Comparison of ENCODE assay signal across 22 mouse cellular contexts in genomic region chr15:12291757-12292156, GRCm38 (mm10). TPM values are rescaled to one million over a fixed set of nuclear protein-coding genes. Genes with fewer than 3 reads are reported as not detected.
"Had no signal": no experiment of that assay in that cellular context is flagged by ENCODE, and none has a peak within 500 bp of the region (broad histone marks: within the 10 kb centered on the region; RNA-seq: fewer than 3 reads in every experiment).

No protein-coding gene starts in this region.

- H3K4me1 ChIP-seq: midbrain, embryonic 10.5 days; midbrain, embryonic 12.5 days; neural tube, embryonic 13.5 days; neural tube, embryonic 15.5 days; stomach, embryonic 15.5 days had no signal

- H3K9ac ChIP-seq: lung, embryonic 14.5 days; midbrain, embryonic 12.5 days; neural tube, embryonic 13.5 days; neural tube, embryonic 15.5 days; stomach, embryonic 15.5 days had no signal

- H3K9me3 ChIP-seq: midbrain, embryonic 10.5 days; neural tube, embryonic 15.5 days; stomach, embryonic 15.5 days had no signal

- H3K27me3 ChIP-seq: midbrain, embryonic 12.5 days; neural tube, embryonic 13.5 days; neural tube, embryonic 15.5 days; stomach, embryonic 15.5 days had no signal

- H3K4me3 ChIP-seq: midbrain, embryonic 10.5 days; midbrain, embryonic 12.5 days; myocyte; neural tube, embryonic 13.5 days; neural tube, embryonic 15.5 days; stomach, embryonic 15.5 days had no signal

- H3K4me2 ChIP-seq: lung, embryonic 14.5 days; midbrain, embryonic 12.5 days; neural tube, embryonic 13.5 days; neural tube, embryonic 15.5 days; stomach, embryonic 15.5 days had no signal

- H3K36me3 ChIP-seq: midbrain, embryonic 10.5 days; midbrain, embryonic 12.5 days; neural tube, embryonic 13.5 days; neural tube, embryonic 15.5 days; stomach, embryonic 15.5 days had no signal

- H3K27ac ChIP-seq: midbrain, embryonic 10.5 days; midbrain, embryonic 12.5 days; neural tube, embryonic 13.5 days; neural tube, embryonic 15.5 days; stomach, embryonic 15.5 days; stomach, postnatal 0 days had no signal

- ATAC-seq: midbrain, embryonic 16.5 days had no signal

- DNase-seq: lung, adult 18-20 months; lung, embryonic 14.5 days; lung, postnatal 10 days; lung, postnatal 4 days; midbrain, embryonic 14.5 days; retina, postnatal 1 day; right cerebral cortex, adult 18-20 months; right cerebral cortex, postnatal 25 days; right cerebral cortex, postnatal 4 days; thymus, adult 2 months; thymus, postnatal 25 days; thymus, postnatal 4 days had no signal

RNA-seq across cellular contexts. Expression of gene 1810049J17Rik, which starts 29.9 kb away (rescaled TPM):
- polyA plus RNA-seq: midbrain, embryonic 16.5 days; neural tube, embryonic 15.5 days; small intestine, adult 2 months; spleen, adult 2 months; thymus, adult 2 months had no signal
